Mouse (Mus musculus): Measurements from ENCODE around the gene Fst. TPM values are rescaled to one million over a fixed set of nuclear protein-coding genes. Genes with fewer than 3 reads are reported as not detected.

Gene Fst
- polyA plus RNA-seq, 1 experiment from 2014 or later: 4.2 TPM

GRCm38 (mm10) chr13:114447213-114447612, 11.5 kb downstream of the Fst start:
- no peak overlapping the region for H3K4me3 ChIP-seq (ENCODE audit: low read depth, low read length)
- no peaks in the 10 kb centered on the region for H3K27me3 ChIP-seq (ENCODE audit: control insufficient read depth, insufficient read depth, low read depth, low read length)
- no peaks in the 10 kb centered on the region for H3K36me3 ChIP-seq (ENCODE audit: control insufficient read depth, insufficient read depth, low read length)
- no peaks in the 10 kb centered on the region for H3K4me1 ChIP-seq (ENCODE audit: control insufficient read depth, insufficient read depth, low read length)
- no peak overlapping the region for H3K9ac ChIP-seq (ENCODE audit: low read depth, low read length)
- no peak for ATAC-seq
- no peak overlapping the region for H3K27ac ChIP-seq (ENCODE audit: low read length)
- 85% methylated on average over 2 of the region's 2 CpGs for WGBS
- no peaks in the 10 kb centered on the region for H3K9me3 ChIP-seq (replicated peaks; ENCODE audit: control insufficient read depth, low read length, poor library complexity, severe bottlenecking)
- no peak overlapping the region for H3K4me2 ChIP-seq (ENCODE audit: low read length)

GRCm38 (mm10) chr13:114432491-114432890, 26.3 kb downstream of the Fst start:
- Histone ChIP-seq H3K27ac (ENCODE audit: low read length) (no peak overlapping the region), H3K9me3 (replicated peaks; ENCODE audit: control insufficient read depth, low read length, poor library complexity, severe bottlenecking) (no peaks in the 10 kb centered on the region), H3K4me3 (ENCODE audit: low read depth, low read length) (no peak overlapping the region), H3K4me1 (ENCODE audit: control insufficient read depth, insufficient read depth, low read length) (no peaks in the 10 kb centered on the region), H3K36me3 (ENCODE audit: control insufficient read depth, insufficient read depth, low read length) (no peaks in the 10 kb centered on the region), H3K4me2 (ENCODE audit: low read length) (no peak overlapping the region), H3K9ac (ENCODE audit: low read depth, low read length) (no peak overlapping the region), H3K27me3 (ENCODE audit: control insufficient read depth, insufficient read depth, low read depth, low read length) (no peaks in the 10 kb centered on the region)
- 78% methylated on average over 5 of the region's 5 CpGs for WGBS
- no peak for ATAC-seq

GRCm38 (mm10) chr13:114425230-114425629, 33.5 kb downstream of the Fst start:
- 96% methylated on average over 5 of the region's 5 CpGs for WGBS
- H3K9me3 ChIP-seq (replicated peaks; ENCODE audit: control insufficient read depth, low read length, poor library complexity, severe bottlenecking): no peaks in the 10 kb centered on the region
- H3K36me3 ChIP-seq (ENCODE audit: control insufficient read depth, insufficient read depth, low read length): no peaks in the 10 kb centered on the region
- H3K27ac ChIP-seq (ENCODE audit: low read length): no peak overlapping the region
- no peak overlapping the region for H3K4me3 ChIP-seq (ENCODE audit: low read depth, low read length)
- no peak for ATAC-seq
- H3K4me2 ChIP-seq (ENCODE audit: low read length): no peak overlapping the region
- no peaks in the 10 kb centered on the region for H3K27me3 ChIP-seq (ENCODE audit: control insufficient read depth, insufficient read depth, low read depth, low read length)
- H3K4me1 ChIP-seq (ENCODE audit: control insufficient read depth, insufficient read depth, low read length): no peaks in the 10 kb centered on the region
- H3K9ac ChIP-seq (ENCODE audit: low read depth, low read length): no peak overlapping the region

DNA sequence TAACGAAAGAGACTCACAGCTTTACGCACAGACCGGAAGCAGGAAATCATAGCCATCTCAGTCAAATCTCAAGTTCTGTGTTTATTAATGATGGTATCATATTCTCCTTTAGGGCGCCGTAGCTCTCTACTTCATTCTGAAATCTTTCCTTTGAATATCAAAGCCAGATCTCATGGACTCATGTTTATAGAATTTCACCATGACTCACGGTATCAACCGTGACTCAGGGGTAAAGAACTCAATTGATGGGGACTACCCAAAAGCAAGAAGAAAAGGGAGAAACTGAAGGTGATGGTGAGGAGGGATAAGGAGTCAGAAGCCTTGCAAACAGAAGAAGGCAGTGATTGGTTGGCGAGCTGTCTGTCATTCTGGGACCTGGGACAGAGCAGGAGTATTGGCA, 38.5 kb downstream of the Fst start:
- no peaks in the 10 kb centered on the region for H3K4me1 ChIP-seq (ENCODE audit: control insufficient read depth, insufficient read depth, low read length)
- no peak for ATAC-seq
- H3K9me3 ChIP-seq (replicated peaks; ENCODE audit: control insufficient read depth, low read length, poor library complexity, severe bottlenecking): no peaks in the 10 kb centered on the region
- no peak overlapping the region for H3K4me3 ChIP-seq (ENCODE audit: low read depth, low read length)
- H3K4me2 ChIP-seq (ENCODE audit: low read length): no peak overlapping the region
- no peak overlapping the region for H3K27ac ChIP-seq (ENCODE audit: low read length)
- no peaks in the 10 kb centered on the region for H3K36me3 ChIP-seq (ENCODE audit: control insufficient read depth, insufficient read depth, low read length)
- no peak overlapping the region for H3K9ac ChIP-seq (ENCODE audit: low read depth, low read length)
- no peaks in the 10 kb centered on the region for H3K27me3 ChIP-seq (ENCODE audit: control insufficient read depth, insufficient read depth, low read depth, low read length)
- WGBS: 87% methylated on average over 8 of the region's 8 CpGs

- ATAC-seq: no peak
- WGBS: 81% methylated on average over 3 of the region's 3 CpGs
- Histone ChIP-seq H3K36me3 (ENCODE audit: control insufficient read depth, insufficient read depth, low read length) (no peaks in the 10 kb centered on the region), H3K4me2 (ENCODE audit: low read length) (no peak overlapping the region), H3K9me3 (replicated peaks; ENCODE audit: control insufficient read depth, low read length, poor library complexity, severe bottlenecking) (no peaks in the 10 kb centered on the region), H3K4me1 (ENCODE audit: control insufficient read depth, insufficient read depth, low read length) (no peaks in the 10 kb centered on the region), H3K4me3 (ENCODE audit: low read depth, low read length) (no peak overlapping the region), H3K27me3 (ENCODE audit: control insufficient read depth, insufficient read depth, low read depth, low read length) (no peaks in the 10 kb centered on the region), H3K27ac (ENCODE audit: low read length) (no peak overlapping the region), H3K9ac (ENCODE audit: low read depth, low read length) (no peak overlapping the region)
Observed at GRCm38 (mm10) chr13:114419364-114419763, 39.4 kb downstream of the Fst start.

- H3K36me3 ChIP-seq (ENCODE audit: control insufficient read depth, insufficient read depth, low read length): no peaks in the 10 kb centered on the region
- H3K9me3 ChIP-seq (replicated peaks; ENCODE audit: control insufficient read depth, low read length, poor library complexity, severe bottlenecking): no peaks in the 10 kb centered on the region
- no peak overlapping the region for H3K4me2 ChIP-seq (ENCODE audit: low read length)
- H3K9ac ChIP-seq (ENCODE audit: low read depth, low read length): no peak overlapping the region
- H3K4me1 ChIP-seq (ENCODE audit: control insufficient read depth, insufficient read depth, low read length): no peaks in the 10 kb centered on the region
- no peaks in the 10 kb centered on the region for H3K27me3 ChIP-seq (ENCODE audit: control insufficient read depth, insufficient read depth, low read depth, low read length)
- ATAC-seq: no peak
- H3K27ac ChIP-seq (ENCODE audit: low read length): no peak overlapping the region
- no peak overlapping the region for H3K4me3 ChIP-seq (ENCODE audit: low read depth, low read length)
Observed at GRCm38 (mm10) chr13:114412326-114412725, 46.4 kb downstream of the Fst start.

DNA sequence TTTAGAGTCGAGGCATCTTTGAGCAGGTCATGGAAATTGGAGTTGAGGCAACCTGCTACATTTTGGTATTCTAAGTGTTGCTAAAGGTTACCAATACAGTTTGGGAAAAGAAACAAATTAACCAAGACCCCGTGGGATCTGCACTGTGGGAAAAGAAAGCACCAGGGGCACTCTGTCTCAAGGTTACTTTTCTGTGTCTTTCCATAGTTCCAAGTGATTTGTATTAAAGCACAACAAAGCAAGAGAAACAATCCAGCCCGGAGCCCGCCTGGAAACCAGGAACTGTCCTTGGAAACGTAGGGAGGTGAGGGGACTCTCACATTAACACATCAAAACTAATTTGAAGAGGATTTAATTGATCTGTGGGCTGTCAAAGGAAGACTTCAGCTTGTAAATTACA, 51.9 kb downstream of the Fst start:
- no peaks in the 10 kb centered on the region for H3K9me3 ChIP-seq (replicated peaks; ENCODE audit: control insufficient read depth, low read length, poor library complexity, severe bottlenecking)
- no peaks in the 10 kb centered on the region for H3K36me3 ChIP-seq (ENCODE audit: control insufficient read depth, insufficient read depth, low read length)
- H3K4me2 ChIP-seq (ENCODE audit: low read length): no peak overlapping the region
- H3K27me3 ChIP-seq (ENCODE audit: control insufficient read depth, insufficient read depth, low read depth, low read length): no peaks in the 10 kb centered on the region
- peaks cover 5% of the 10 kb centered on the region; the same call in 1 of the 2 replicates for H3K4me1 ChIP-seq (ENCODE audit: control insufficient read depth, insufficient read depth, low read length)
- no peak overlapping the region for H3K4me3 ChIP-seq (ENCODE audit: low read depth, low read length)
- ATAC-seq: no peak
- under 1% methylated on average over 5 of the region's 5 CpGs for WGBS
- no peak overlapping the region for H3K9ac ChIP-seq (ENCODE audit: low read depth, low read length)
- no peak overlapping the region for H3K27ac ChIP-seq (ENCODE audit: low read length)

GRCm38 (mm10) chr13:114406424-114406823, 52.3 kb downstream of the Fst start:
- no peaks in the 10 kb centered on the region for H3K9me3 ChIP-seq (replicated peaks; ENCODE audit: control insufficient read depth, low read length, poor library complexity, severe bottlenecking)
- H3K36me3 ChIP-seq (ENCODE audit: control insufficient read depth, insufficient read depth, low read length): no peaks in the 10 kb centered on the region
- no peak overlapping the region for H3K27ac ChIP-seq (ENCODE audit: low read length)
- H3K4me1 ChIP-seq (ENCODE audit: control insufficient read depth, insufficient read depth, low read length): peaks cover 5% of the 10 kb centered on the region; the same call in 1 of the 2 replicates
- H3K27me3 ChIP-seq (ENCODE audit: control insufficient read depth, insufficient read depth, low read depth, low read length): no peaks in the 10 kb centered on the region
- H3K9ac ChIP-seq (ENCODE audit: low read depth, low read length): no peak overlapping the region
- ATAC-seq: no peak
- 6% methylated on average over 5 of the region's 5 CpGs for WGBS
- no peak overlapping the region for H3K4me3 ChIP-seq (ENCODE audit: low read depth, low read length)
- H3K4me2 ChIP-seq (ENCODE audit: low read length): no peak overlapping the region

- no peak overlapping the region for H3K27ac ChIP-seq (ENCODE audit: low read length)
- ATAC-seq: no peak
- no peaks in the 10 kb centered on the region for H3K27me3 ChIP-seq (ENCODE audit: control insufficient read depth, insufficient read depth, low read depth, low read length)
- peaks cover 5% of the 10 kb centered on the region; the same call in 1 of the 2 replicates for H3K4me1 ChIP-seq (ENCODE audit: control insufficient read depth, insufficient read depth, low read length)
- no peaks in the 10 kb centered on the region for H3K9me3 ChIP-seq (replicated peaks; ENCODE audit: control insufficient read depth, low read length, poor library complexity, severe bottlenecking)
- no peak overlapping the region for H3K4me2 ChIP-seq (ENCODE audit: low read length)
- no peak overlapping the region for H3K4me3 ChIP-seq (ENCODE audit: low read depth, low read length)
- H3K9ac ChIP-seq (ENCODE audit: low read depth, low read length): no peak overlapping the region
- WGBS: 85% methylated on average over 9 of the region's 9 CpGs
- H3K36me3 ChIP-seq (ENCODE audit: control insufficient read depth, insufficient read depth, low read length): no peaks in the 10 kb centered on the region
Observed at GRCm38 (mm10) chr13:114405100-114405715, 53.5 kb downstream of the Fst start.

Measured in midbrain, embryonic 16.5 days (tissue).